Mouse (Mus musculus): ENCODE results near the gene Sox4.

The Sox4 gene

DNA sequence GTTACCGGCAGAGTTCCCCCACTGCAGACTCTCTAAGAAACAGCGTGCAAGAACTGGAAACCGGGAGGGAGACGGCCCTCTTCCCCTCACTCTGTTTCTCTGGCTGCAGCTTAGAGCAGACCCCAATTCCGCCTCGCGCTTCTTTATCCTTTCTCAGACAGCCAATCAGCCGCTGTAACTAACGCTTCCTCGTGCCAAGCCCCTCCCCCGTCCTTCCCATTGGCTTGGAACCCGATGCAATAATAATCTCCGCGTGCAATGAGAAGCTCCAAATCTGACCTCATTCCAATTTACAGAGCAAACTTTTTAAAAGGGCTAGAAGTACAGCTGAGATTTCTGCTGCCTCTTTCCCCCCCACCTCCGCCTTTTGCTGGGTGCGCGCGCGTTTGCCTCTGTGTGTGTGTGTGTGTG lies at the start of gene Sox4:
Gene Sox4 (minus strand): TSS at position 133 of the 411 bp plus-strand sequence.
- peak; percentile 95 for DNase-seq

GRCm38 (mm10) chr13:28991899-28992664 lies 38.6 kb upstream of the Sox4 start:
- DNase-seq, result no peak

GRCm38 (mm10) chr13:28988751-28989703 lies 35.5 kb upstream of the Sox4 start:
- peak; percentile 32 for DNase-seq

DNA sequence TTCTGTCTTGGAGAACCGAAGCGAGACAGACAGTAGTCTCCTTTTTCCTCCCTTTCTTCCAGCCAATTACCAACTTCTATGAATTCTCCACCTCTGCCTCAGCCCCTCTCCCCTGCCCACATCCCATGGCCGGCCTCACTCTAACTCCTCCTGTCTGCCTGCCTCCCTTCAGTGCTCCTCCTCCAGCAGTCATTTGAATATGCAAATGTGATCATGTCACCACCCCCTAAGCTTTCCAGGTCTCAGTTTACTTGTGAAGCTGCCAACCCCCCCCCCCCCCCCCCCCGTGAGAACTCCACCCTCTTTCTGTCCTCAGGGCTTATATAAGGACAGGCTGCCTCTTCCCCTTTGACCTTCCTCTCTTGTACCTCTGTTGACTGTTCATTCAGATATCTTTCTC lies 27.2 kb upstream of the Sox4 start:
- no peak for DNase-seq

DNA sequence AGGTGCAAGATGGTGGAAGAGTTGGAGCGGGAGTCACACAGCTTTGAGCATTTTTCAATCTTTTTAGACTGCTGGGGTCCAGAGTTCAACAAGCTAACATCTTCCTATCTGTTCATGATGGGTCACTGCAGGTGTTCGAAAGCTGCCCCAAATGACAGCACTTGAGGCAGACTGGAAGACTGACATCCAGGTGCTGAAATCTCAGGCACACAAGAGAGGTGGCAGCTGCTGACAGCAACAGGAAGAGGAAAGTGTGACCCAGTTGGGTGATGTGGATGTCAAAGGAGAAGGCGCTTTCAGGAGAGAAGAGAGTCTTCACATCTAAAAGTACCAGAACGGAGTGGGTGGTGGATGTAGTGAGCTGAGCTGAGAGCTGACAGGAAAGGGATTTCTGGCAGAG lies 21.5 kb upstream of the Sox4 start:
- no peak for DNase-seq

DNA sequence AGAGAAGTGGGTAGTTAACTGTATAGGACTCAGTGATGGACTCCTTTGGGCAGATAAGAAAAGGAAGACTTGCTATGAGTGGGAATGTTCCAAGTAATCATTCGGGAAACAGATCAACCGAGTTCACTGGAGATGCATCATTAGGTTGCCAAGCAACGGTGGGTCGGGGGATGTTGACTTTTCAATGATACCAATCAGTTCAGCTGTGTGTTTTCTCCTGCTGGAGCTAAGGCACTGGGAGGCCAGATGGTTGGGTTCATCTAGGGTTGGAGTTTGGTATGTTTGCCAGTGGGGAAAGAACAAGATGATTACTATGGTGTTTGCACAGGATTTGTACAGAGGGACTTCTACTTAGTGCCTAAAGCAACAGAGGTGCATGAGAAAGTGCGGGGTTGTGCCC lies 21.1 kb upstream of the Sox4 start:
- no peak for DNase-seq

DNA sequence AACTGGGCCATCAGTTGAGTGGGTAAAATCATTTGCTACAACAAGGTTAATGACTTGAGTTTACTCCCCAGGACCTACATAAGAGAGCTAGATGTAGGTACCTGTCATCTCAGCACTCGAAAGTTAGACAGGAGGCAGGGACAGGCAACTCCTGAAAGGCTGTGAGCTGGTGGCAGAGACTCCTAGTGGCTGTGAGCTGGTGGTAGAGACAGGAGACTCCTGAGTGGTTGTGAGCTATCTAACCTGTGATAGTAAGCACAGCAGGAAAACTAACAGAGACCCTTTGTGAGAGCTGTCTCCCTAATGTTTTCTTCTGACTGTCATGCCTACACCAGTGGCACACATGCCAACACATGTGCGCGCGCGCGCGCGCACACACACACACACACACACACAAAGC lies 7.4 kb upstream of the Sox4 start:
- DNase-seq, result no peak

GRCm38 (mm10) chr13:28959458-28959978 lies 6.0 kb upstream of the Sox4 start:
- DNase-seq, result peak; percentile 76

DNA sequence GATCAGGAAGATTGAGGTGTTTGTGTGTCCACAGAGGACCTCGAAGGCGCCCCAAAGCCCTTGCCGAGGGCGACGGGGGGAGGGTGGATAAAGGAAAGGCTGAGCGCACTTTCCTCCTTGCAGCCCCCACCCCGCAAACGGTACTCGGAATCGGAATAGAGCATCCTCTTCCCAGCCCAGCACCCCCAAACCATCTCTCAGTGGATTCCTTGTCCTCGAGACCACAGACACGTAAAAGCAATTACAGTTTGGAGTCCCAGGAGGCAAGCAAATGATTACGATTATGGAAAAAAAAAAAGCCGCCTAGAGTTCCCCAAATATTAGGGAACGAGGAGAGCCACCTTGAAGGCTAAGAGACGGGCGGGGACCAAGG lies 5.5 kb upstream of the Sox4 start:
- no peak for DNase-seq

GRCm38 (mm10) chr13:28958211-28959067 lies 4.9 kb upstream of the Sox4 start:
- DNase-seq, result peak; percentile 72

- peak; percentile 88 for DNase-seq
Measured at GRCm38 (mm10) chr13:28957765-28958164, 4.3 kb upstream of the Sox4 start.

DNA sequence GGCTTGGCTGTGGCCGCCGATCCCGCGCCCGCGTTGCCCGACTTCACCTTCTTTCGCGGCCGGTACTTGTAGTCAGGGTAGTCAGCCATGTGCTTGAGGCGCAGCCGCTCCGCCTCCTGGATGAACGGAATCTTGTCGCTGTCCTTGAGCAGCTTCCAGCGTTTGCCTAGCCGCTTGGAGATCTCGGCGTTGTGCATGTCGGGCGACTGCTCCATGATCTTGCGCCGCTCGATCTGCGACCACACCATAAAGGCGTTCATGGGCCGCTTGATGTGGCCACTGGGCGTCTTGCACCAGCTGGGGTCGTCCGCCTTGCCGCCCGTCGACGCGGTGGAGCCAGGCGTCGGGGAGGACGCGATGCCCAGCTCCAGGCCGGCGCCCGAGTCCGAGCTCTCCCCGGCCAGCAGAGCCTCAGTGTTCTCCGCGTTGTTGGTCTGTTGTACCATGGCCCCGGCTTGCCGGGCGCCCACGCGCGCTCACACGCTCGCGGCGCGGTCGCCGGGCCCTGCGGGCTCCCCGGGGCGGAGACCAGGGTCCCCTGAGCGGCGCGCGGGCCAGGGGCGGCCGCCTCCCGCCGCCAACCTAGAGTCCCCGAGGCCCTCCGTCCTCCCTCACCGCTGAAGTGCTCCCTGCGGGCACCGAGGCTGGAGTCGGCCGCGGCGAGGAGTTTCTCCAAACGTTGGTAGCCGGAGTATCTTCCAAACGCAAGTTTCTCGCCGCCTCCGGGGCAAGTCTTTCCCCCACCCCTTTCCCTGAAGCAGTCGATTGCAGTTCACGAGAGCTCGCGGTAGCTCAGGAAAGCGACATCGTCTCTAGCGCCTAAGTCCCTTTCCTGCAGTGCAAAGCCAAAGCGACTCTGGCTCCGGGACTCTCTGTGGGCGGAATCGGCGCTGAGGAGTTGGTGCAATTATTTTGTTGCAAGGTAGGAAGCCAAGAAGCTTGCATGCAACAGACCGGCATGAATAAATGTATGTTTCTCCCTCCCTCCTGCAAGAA lies 639 bp downstream of the Sox4 start:
- DNase-seq, result peak; percentile 64

GRCm38 (mm10) chr13:28951691-28952575 lies 1.6 kb downstream of the Sox4 start:
- no peak for DNase-seq

DNA sequence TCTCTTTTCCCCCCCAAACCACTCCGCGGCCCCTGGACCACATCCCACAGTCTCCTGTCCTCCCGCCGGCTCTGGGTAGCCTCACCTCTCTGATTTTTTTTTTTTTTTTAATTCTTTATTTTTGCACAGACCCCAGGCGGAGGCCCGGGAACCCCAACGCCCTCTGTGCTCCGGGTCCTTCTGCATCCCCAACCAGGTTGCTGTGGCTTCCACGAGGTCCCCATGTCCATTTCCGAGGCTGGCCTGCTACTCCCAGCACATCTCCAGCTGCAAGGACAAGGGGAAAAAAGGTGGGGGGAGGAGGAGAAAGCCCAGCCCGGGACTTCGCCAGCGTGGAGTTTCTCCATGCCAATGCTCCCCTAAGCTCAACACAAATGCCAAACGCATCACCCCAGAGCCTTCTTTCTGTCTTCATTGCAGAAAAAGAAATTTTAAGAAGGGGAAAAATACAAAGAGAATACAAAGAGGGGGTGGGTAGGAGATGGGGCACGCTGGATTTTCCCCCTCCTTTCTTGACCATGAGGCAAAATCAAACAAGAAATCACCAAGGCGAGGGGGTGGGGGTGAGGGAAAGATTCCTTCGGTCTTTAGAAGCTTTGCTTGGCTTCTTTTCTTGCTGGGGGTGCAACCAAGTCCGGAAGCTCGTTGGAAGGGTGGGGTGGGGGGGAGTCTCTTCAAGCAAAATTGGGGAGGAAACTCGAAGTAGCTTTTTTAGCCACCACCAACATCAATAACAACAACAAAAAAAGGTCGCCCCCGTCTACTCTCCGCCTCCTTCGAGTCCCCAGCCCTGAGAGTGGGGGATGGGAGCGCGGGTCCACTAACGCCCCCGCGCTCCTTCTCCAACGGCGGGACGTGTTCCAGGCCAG lies 2.7 kb downstream of the Sox4 start:
- DNase-seq, result peak; percentile 40

- no peak for DNase-seq
Measured at GRCm38 (mm10) chr13:28950266-28950622, 3.3 kb downstream of the Sox4 start.

DNA sequence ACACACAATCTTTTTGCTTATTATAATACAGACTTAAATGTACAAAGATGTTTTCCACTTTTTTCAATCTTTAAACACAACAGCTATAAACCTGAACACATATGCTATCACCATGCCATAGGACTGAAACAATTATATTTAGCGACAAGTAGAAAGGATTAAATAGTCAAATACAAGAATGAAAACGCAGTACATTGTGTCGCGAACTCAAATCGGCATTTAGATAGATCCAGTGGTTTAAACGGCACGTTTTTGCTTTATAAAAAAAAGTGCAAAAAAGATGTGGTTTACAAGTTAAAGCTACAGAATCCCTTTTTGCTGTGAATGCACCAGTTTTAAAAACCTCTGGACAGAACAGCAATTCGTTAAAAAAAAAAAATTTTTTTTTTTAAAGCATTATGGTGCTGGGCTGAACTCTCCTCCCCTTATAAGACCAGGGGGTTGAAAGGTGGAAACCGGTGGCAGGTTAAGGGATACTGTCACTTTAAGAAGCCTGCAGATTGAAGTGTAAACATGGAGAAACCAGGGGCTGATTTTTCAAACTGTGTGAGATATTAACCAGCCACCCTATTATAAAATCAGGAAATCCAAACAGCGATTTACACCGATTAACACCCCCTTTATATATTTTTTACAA lies 4.1 kb downstream of the Sox4 start:
- DNase-seq, result no peak

- DNase-seq, result no peak
Measured at GRCm38 (mm10) chr13:28948541-28948940, 5.0 kb downstream of the Sox4 start.

DNA sequence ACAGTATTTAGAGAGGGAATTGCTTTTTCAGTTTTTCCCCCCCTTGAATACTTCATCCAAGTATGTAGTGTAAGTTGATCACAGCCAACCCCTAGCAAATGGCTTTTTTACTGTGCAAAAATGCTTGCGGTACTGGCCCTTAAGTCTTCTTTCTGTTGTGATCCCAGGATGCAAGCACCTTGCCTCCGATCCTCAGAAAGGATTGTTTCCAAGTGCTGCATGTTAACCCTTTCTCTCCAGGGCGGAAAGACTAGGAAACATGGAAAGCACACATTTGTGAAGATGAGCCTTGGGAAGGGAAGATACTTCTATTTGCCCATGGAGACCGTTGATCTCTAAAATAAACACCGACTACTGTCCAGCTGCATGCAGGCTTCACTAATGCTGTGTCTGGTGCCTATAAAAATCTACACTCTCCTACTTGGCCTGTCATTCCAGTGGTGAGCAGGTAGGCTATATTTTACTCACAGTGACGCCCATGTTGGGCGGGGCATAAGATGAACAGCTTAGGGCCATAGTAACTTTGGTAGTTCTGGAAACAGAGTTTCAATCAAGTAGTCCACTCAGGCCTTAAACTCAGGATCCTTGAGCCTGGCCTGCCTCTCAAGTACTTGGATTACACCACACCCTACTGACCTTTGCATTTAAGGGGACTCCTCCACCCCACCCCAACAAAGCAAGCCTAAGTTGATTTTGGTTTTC lies 5.6 kb downstream of the Sox4 start:
- no peak for DNase-seq
